Mouse (Mus musculus): ENCODE measurements around the gene Itga4.

Itga4 gene

DNA sequence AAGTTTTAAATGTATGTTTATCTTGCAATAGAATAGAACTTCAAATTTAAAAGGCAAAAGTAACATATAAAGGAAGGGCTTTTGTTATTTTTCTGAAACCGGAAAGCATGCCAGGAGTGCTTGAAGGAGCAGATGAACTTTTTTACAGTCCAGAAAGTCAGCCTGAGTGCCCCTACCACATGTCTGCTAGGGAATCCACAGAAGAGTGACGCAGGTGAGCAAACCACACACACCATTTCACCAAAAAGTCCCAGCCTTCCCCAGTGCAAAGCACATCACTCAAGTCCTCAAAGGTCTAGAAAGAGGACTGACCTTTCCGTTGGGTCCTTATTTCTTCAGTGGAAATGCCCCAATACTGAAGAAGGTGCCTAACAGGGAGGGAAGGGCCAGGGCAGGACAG lies 11.3 kb downstream of the Itga4 start:
- DNase-seq (ENCODE audit: low spot score in 2 of 2) = no peak

DNA sequence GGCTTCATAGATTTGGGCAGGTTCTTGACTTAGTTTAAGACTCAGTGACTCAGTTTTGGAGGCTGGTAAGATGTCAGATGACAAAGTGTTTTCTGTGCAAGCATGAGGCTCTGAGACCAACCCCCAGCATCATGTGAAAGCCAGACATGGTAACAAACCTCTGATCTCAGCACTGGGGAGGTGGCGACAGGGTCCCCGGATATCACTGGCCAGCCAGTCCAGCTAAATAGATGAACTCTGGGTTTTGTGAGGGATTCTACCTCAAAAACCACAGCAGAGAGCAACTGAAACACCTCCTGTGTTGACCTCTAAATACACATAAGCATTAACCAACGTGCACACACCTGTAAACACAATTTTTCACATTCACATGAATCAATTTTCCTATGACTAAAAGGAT lies 12.0 kb downstream of the Itga4 start:
- DNase-seq (ENCODE audit: low spot score in 2 of 2) = no peak

DNA sequence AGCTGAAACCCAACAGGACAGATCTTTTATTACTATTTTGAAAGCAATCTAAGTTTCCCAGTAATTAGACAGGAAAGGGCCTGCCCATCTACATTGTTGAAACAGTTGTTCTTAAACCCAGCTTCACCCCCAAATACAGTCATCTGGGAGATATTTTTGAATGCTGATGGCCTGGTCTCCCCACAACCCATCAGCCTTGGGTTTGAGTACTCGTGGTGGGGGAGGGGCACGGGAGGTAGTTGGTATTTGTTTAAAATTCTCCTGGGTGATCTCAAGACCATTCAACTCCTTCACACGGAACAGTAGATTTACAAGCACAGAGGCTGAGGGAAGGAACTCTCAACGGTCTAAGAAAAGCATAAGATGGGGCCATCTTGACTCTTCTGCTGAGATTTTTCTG lies 13.6 kb downstream of the Itga4 start:
- no peak for DNase-seq (ENCODE audit: low spot score in 2 of 2)

DNA sequence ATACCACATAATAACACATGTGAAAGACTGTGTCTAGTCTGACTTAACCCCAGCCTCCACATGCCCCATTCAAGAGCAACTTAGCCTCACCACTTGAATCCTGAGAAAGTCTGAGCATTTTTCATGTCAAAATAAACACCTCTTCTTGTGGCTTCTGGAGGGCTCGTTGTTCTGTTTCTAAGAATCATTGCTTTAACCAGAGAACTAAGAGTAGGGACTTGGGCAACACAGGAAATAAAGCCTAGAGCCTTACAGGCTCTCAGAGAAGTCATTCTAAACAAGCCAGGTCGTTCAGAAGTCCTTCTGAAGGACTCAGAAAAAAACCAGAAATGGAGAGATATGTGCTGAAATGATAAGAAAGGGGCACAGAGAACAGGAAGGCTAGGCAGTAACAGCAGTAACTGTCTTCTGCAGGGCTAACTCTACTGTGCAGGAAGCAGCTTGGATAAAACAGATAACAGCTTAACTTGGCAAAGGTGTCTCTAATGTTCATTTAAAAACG lies 14.9 kb downstream of the Itga4 start:
- no peak for DNase-seq (ENCODE audit: low spot score in 2 of 2)

DNA sequence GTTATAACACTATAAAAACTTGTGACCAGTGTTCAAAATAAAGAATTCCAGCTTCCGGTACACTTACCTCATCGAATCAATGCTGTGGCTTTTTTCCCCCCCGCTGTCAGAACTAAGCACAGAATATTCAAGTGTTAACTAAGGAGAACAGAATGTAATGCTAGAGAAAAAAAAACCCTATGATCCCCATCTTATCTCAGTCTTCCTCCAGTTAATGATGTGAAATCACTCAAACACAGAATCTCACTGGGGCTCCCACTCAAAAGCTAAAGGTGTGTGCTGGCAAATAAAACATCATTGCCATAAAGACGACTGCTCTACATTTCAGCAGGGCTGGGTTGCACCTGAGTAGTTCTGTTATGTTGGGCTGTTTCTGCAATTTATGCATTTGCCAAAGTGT lies 16.6 kb downstream of the Itga4 start:
- DNase-seq (ENCODE audit: low spot score in 2 of 2) = no peak

DNA sequence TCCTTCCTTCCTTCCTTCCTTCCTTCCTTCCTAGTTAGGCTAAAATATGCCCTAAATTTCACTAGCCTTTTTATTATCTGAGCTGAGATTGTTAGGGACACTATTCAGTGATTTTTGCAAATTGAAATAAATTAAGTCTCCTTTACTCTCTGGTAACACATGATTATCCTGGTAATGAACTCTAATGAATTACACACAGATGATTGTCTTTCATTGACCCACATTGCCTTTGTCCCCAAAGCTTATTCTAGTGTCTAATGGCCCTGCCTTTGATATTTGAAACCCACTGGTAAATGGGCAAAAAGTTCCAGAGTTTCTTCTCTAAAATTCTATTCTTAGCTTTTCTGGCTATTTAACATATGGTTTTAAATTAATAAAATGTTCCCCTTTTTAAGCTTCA lies 23.4 kb downstream of the Itga4 start:
- no peak for DNase-seq (ENCODE audit: low spot score in 2 of 2)

DNA sequence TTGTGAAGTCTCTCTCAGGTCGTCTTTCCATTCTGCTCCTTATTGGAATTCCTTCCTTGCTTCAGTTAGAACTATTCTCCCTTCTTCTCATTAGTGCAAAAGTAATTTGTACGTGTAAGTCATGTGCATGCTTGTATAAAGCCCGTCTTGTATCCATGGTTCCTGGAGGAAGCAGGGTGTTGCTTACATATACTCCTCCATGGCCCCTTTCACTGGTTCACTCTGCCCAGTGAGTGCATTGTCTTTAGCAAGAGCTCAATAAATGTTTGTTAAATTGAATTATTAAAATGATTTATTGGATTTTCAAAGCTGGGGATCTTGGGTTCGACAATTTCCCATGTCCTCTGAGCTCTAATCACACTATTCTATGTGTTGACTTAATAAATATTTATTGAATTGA lies 29.0 kb downstream of the Itga4 start:
- no peak for DNase-seq (ENCODE audit: low spot score in 2 of 2)

DNA sequence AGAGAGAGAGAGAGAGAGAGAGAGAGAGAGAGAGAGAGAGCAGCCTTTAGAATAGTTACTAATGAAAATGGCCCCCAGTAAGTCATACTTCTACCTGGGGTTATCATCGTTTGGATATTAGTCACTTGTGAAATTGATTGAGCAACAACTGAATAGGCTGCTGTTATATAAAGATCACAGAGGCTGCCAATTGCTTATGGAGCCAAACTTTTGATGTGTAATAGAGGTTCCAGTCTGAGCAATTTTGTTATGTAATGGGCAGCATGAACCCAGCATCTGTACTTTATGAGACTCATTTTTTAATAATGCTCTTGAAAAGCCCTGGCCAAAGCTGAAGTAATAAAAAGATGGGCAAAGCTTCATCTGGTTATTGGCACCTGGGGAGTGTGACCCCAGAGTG lies 34.9 kb downstream of the Itga4 start:
- DNase-seq (ENCODE audit: low spot score in 2 of 2) = no peak

DNA sequence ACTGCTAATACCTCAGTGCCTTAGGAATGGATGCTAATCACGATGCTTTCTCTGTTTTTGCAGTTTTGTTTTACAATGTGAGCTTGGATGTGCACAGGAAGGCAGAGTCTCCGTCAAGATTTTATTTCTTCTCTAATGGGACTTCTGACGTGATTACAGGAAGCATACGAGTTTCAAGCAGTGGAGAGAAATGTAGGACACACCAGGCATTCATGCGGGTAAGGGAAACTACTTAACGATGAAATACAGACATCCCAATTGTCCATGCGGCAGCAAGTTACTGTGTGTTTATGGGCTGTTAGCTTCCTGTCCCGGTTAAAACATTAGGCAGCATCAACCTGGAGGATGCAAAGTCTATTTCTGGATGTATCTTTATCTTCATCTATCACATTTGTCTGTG lies 36.7 kb downstream of the Itga4 start:
- DNase-seq (ENCODE audit: low spot score in 2 of 2) = no peak

DNA sequence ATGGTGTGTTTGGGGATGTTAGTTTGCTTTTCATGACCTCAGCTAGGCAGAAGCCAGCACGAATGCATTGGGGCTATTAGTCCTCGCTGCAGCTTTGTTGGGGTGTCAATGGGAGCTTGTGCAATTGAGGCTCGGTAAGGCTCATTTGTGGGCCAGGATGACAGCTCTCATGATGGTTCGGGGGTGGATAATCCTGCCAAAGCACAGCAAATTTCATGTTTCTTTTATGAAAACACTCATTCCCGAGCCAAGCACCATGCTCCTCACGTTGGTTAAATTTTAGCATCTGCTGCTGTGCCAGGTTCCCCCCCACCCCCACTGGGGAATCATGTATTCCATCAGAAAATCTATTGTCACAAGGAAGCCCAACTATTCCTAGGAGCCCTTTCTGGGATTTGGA lies 37.2 kb downstream of the Itga4 start:
- no peak for DNase-seq (ENCODE audit: low spot score in 2 of 2)

DNA sequence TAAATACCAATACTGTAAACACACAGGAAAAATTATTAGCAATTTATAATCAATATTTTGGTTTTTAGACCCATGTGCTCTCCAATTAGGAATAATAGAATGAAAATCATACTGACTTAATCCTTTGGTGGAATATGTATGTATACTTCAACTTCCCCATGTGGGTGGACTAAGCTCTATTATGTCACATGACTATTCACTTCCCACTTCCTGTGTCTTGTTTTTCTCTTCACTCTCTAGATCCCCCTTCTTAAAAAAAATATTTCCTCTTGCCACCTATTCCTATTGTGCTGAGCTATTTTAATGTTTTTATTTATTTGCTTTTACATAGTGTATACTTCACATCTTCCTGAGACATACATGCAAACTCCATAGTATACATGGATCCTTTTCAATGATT lies 47.2 kb downstream of the Itga4 start:
- DNase-seq (ENCODE audit: low spot score in 2 of 2) = no peak

DNA sequence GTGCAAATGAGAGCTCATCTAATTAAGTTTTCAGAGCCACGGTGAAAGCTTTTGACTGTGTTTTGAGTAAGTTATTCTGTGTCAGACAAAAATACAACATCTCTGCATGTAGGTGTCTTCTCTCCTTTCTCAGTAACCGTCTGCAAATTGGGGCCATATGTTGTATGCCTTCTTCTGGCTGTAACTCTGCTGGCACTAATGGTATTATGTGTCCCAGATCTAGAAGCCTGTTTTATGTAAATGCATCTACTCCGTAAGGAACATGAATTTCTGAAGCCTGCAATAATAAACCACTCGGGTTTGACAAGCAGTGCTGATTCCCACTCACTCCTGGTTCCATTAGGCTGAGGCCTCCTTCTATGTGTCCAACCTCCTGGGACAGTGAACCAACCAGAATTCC lies 52.3 kb downstream of the Itga4 start:
- DNase-seq (ENCODE audit: low spot score in 2 of 2) = no peak

DNA sequence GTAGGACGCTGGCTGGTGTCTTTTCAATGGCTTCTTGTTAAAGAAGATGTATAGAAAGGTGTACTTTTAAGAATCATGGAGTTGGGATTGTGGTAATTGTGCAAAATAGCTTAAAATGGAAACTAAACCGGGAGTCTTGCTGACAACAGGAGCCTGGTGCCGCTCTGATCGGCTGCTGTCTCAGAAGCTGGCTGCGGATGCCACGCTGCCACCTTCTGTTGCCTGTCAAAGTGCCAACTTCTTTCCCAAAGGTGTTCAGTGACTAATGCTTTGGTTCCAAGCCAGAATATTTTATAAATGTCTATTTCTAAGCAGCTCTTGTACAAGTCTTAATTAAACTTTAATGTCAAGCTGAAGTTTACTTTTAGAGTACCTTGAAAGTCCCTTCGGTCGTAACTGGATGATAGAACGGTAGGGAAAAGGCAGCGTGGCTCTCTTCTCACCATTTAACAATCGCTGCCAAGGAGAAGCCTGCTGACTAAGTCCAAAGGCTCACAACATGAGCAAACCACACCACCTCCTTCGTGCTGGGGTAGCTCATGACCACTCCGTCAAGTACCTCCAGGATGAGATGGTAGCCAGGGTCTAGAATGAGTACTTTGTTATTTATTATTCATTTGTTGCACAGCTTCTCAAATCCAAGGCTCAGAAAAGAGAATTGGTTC lies 54.4 kb downstream of the Itga4 start:
- no peak for DNase-seq (ENCODE audit: low spot score in 2 of 2)

DNA sequence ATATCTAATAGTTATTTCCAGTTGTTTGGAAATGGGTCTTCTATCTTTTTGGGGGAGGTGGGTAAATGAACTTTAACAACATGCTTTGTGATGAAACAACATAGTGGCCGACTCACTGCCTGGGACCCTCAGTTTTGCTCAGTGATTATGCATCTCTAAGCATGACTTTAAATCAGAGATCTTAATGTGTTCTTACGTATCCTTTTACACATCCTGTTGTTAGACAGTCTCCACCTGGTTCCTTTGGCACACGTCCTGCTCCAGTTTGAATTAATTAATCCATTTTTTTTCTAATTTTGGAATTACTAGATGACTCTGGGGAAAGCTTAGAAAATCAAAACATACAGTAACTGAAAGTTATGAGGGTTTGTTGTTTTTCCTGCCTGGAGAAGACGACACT lies 57.3 kb downstream of the Itga4 start:
- no peak for DNase-seq (ENCODE audit: low spot score in 2 of 2)

DNA sequence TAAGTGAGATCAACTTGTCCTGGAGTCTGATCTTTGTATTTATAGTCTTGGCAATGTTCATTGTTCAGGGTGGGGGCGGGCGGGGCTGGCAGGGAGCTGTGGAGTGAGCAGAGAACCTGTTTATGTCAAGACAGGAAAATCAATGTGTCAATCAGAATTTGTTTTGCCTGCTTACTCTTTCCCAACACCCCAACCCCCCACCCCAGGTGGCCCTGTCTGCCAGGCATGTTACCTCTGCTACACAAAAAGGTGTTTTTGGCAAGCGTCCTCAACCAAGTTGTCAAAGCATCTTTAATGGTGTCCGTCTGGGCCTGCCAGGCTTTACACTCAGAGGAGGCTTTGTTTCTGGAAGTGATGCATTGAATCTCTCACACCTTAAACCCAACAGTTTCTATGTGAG lies 59.9 kb downstream of the Itga4 start:
- no peak for DNase-seq (ENCODE audit: low spot score in 2 of 2)

DNA sequence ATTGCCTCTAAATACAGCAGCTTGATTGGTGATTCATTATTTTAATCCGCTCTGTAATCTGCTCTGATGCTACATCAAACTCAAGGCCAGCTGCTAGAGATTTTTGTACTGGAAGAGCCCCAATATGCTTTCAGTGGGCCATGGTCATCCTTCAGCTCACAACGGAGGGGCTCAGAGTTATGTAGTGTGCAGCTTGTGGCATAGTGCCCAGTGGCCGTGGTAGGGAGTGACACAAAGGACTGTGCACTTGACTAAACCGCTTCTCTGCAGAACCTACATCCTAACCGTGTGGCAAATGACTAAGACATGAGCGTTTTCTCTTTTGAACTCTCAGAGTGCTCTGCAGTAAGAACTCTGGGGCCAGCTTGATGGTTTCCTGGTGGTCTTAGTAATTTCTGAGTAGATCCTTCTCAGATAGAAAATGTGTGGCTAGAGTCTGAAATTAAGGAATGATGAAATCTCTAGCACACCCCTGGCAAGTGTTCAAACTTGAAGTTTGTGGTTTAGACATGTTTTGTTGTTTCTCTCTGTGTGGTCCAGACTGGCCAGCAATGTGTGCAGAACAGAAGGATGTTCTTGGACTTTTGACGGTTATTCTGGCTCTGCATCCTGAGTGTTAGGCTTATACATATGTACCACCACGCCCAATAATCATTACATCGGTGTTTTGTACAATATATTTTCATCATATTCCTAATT lies 61.1 kb downstream of the Itga4 start:
- DNase-seq (ENCODE audit: low spot score in 2 of 2) = no peak

DNA sequence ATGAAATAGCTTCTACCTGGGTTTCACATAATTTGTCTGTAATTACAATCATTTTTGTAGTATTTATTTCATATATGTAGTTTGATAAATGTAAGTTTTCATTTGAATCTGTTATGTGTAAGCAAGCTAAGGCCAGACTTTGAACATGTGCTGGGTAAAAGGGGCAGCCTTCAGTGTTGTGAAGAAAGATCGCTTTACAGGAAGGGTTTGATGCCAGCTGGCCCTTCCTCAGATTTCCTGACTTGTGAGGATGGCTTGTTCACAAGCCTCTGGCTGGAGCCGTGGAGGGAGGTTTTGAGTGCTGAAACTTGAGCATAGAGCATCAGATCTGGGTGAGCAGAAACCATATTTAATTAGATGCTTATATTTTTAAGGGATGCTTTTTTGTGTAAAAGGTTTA lies 72.9 kb downstream of the Itga4 start:
- DNase-seq (ENCODE audit: low spot score in 2 of 2) = no peak

DNA sequence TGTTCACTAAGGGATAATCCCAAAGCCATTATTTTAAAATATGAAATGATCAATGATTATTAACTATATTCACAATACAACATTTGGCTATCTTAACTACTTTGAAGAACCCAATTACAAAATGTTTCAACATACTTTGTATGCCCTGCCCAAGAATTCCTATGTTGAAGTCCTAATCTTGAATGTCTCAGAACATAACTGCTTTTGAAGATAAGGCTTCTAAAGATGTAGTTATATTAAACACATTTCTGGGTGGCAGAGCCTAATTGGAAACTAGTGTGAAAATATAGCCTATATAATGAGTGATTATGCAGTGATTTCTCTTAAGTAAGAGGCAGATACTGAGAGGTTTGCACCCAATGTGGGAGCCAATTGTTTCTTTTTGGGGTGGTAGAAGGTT lies 79.4 kb downstream of the Itga4 start:
- DNase-seq (ENCODE audit: low spot score in 2 of 2) = no peak

DNA sequence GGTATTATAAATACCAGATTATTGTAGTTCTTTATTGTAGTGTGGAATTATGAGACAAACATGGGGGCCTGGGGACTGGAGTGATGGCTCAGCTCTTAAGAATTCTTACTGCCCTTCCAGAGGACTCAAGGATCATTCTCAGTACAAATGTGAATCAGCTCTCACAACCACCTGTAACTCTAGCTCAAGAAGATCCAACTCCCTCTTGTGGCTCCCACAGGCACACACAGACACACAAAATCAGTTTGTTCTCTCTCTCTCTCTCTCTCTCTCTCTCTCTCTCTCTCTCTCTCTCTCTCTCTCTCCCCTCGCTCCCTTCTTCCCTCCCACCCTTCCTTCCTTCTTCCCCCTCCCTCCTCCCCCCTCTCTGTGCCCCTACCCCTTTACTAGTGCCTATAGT lies 80.9 kb downstream of the Itga4 start:
- DNase-seq (ENCODE audit: low spot score in 2 of 2) = no peak

DNA sequence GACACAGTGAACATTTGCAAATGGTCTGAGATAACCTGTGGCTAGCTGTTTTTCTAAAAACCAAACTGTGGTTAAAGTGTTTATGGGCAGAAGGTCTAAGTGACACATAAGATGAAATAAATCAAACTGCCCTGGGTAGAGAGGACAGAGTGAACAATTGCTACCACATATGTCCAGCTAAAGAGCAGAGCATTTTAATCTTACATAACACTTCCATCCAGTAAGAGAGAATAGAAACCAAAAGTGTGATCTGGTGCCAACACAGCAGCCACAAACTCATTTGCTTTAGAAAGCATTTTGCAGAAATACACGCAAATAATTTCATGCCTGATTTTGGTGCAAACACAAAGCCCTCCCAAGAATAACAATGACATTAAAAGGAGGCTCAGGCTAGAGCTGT lies 83.8 kb downstream of the Itga4 start:
- DNase-seq (ENCODE audit: low spot score in 2 of 2) = no peak

DNA sequence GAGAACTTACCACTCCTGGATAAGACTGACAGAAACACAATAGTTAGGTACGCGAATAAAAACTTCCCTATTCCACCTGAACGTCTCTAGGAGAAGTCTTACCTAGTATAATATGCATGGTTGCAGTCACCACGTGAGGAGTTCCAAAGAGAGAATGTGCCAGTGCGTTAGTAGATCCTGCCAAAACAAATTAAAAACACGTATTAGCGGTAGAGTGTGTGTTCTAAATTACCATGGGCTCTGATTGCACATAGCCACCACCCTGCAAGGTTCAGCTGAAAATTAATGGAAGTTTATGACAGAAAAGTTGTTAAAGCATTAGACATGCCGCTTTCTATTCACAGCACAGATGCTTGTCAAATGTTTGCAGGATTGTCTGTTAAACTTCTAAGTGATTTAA lies 87.9 kb downstream of the Itga4 start:
- no peak for DNase-seq (ENCODE audit: low spot score in 2 of 2)

DNA sequence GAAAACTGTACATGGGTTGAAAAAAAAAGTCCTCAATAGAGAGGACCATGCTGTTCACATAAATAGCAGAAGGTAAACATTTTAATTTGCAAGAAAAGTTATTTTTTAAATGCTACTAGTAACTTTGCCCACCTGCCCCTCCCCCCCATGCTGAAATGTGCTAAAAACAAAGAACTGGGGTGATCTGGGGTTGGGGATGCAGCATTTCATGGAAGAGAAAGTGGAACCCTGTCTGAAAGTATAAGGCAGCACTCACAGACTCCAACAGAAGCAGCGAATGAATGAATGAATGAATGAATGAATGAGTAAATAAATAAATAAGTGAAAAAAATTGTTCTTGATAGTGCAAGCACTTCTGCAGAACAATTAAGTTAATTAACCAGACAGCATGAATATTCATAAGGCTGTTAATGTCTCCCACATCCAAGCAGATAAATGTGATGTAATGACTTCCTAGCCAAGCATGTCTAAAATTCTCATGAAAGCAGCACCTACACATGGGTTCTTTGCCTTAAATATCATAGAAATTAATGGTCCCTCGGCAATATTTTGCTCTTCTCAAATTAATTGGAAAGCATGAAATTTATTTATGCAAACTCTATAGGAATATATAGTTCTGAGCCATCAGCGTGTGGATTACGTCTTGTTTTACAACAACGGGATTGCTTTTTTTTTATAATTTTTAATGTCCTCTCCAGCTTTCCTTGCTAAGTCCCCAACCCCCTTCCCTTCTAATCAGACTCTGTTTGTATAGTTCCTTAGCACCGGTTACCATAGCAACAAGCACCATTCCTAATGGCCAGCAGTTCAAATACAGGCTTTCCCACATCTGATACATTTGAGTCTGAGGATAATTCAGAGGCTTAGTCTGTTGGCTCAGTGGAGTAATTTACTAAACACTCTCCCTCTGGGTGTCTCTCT lies 96.2 kb downstream of the Itga4 start:
- DNase-seq (ENCODE audit: low spot score in 2 of 2) = no peak
